Comparison of ENCODE assay signal across 9 mouse cellular contexts in genomic region chr1:38847975-38848374, GRCm38 (mm10). TPM values are rescaled to one million over a fixed set of nuclear protein-coding genes. Genes with fewer than 3 reads are reported as not detected.
DNase-seq lines count a peak whose midpoint lies in the region; ATAC-seq lines count a peak whose summit lies in the region.
"Had no signal": no experiment of that assay in that cellular context is flagged by ENCODE, and none has a peak within 500 bp of the region (broad histone marks: within the 10 kb centered on the region; RNA-seq: fewer than 3 reads in every experiment).

No protein-coding gene starts in this region.

- peak overlapping the region; percentile 18; the same call in 1 of the 2 replicates for H3K27ac ChIP-seq in hindbrain, embryonic 11.5 days (ENCODE audit: low read depth, low read length)
- no peak overlapping the region for H3K27ac ChIP-seq in midbrain, embryonic 11.5 days (ENCODE audit: low read depth, low read length)

- peak; percentile 90 for ATAC-seq in hindbrain, embryonic 11.5 days (ENCODE audit: low FRiP score)
- peak; percentile 95 for ATAC-seq in midbrain, embryonic 11.5 days (ENCODE audit: low FRiP score)
- no peak for ATAC-seq in inflammation-experienced regulatory T-cells, adult 6 months
- ATAC-seq in monocyte, adult 5-6 weeks (replicated peaks; ENCODE audit: insufficient number of reproducible peaks, low FRiP score, low TSS enrichment, poor library complexity, severe bottlenecking), result no peak

- H3K36me3 ChIP-seq in hindbrain, embryonic 11.5 days (ENCODE audit: control insufficient read depth, insufficient read depth, low read length), result no peaks in the 10 kb centered on the region
- no peaks in the 10 kb centered on the region for H3K36me3 ChIP-seq in midbrain, embryonic 11.5 days (ENCODE audit: control insufficient read depth, insufficient read depth, low read length)

- H3K9ac ChIP-seq in hindbrain, embryonic 11.5 days (ENCODE audit: low read depth, low read length), result peak overlapping the region; percentile 25; the same call in 1 of the 2 replicates
- H3K9ac ChIP-seq in midbrain, embryonic 11.5 days (ENCODE audit: low read length), result peak overlapping the region; percentile 33; the same call in 1 of the 2 replicates

- H3K4me1 ChIP-seq in hindbrain, embryonic 11.5 days (replicated peaks; ENCODE audit: control insufficient read depth, insufficient read depth, low read length), result no peaks in the 10 kb centered on the region
- H3K4me1 ChIP-seq in midbrain, embryonic 11.5 days (ENCODE audit: control insufficient read depth, insufficient read depth, low read length), result peaks cover 12% of the 10 kb centered on the region

- 24% methylated on average over 11 of the region's 11 CpGs for WGBS in hindbrain, embryonic 11.5 days
- WGBS in midbrain, embryonic 11.5 days, result 17% methylated on average over 11 of the region's 11 CpGs

- no peak overlapping the region for H3K4me3 ChIP-seq in hindbrain, embryonic 11.5 days (ENCODE audit: low read depth, low read length)
- H3K4me3 ChIP-seq in midbrain, embryonic 11.5 days (ENCODE audit: low read depth, low read length), result peak overlapping the region; percentile 12; the same call in 1 of the 2 replicates
- H3K4me3 ChIP-seq: erythroblast, embryonic 14.5 days had no signal

- peak overlapping the region; percentile 14; the same call in 1 of the 2 replicates for H3K4me2 ChIP-seq in hindbrain, embryonic 11.5 days (replicated peaks; ENCODE audit: low read depth, low read length)
- H3K4me2 ChIP-seq in midbrain, embryonic 11.5 days, result peak overlapping the region; percentile 30

- H3K9me3 ChIP-seq in hindbrain, embryonic 11.5 days (ENCODE audit: control insufficient read depth, low read length), result no peaks in the 10 kb centered on the region
- no peaks in the 10 kb centered on the region for H3K9me3 ChIP-seq in midbrain, embryonic 11.5 days (ENCODE audit: control insufficient read depth, low read length)

- DNase-seq in B cell, adult 2 months, result peak; percentile 10 to 19
- DNase-seq in cerebellum, postnatal 25 days, result peak; percentile 53 to 59
- peak; percentile 82 for DNase-seq in hindbrain, embryonic 11.5 days (ENCODE audit: low spot score)
- peak; percentile 94 for DNase-seq in midbrain, embryonic 11.5 days (ENCODE audit: low spot score, missing footprints)
- DNase-seq in heart, adult 9 months (ENCODE audit: low spot score in 2 of 2), result no peak
- DNase-seq in urinary bladder, adult 18-20 months (ENCODE audit: low spot score in 2 of 2), result no peak

- peaks cover 5% of the 10 kb centered on the region; the same call in 1 of the 2 replicates for H3K27me3 ChIP-seq in hindbrain, embryonic 11.5 days (ENCODE audit: control insufficient read depth, insufficient read depth, low read length)
- H3K27me3 ChIP-seq in midbrain, embryonic 11.5 days (ENCODE audit: control insufficient read depth, insufficient read depth, low read length), result no peaks in the 10 kb centered on the region; the same call in 1 of the 2 replicates

RNA-seq across cellular contexts. Expression of gene Lonrf2, which starts 11.5 kb away (rescaled TPM):
- 4.2 and 5.0 TPM in 2 replicates for polyA plus RNA-seq in hindbrain, embryonic 11.5 days (2014; fragmentation: Nextera tagmentation; extraction: Ambion mirVana)
- 4.2 TPM in 2 replicates for polyA plus RNA-seq in midbrain, embryonic 11.5 days (2014; fragmentation: Nextera tagmentation; extraction: Ambion mirVana)
- polyA plus RNA-seq in inflammation-experienced regulatory T-cells, adult 6 months (2017; shearing (Covaris generic)), result not detected
- not detected in 3 replicates for total RNA-seq in monocyte, adult 5-6 weeks (2017)
- polyA plus RNA-seq: erythroblast, embryonic 14.5 days had no signal

RNA-seq across cellular contexts. Expression of gene Chst10, which starts 50.0 kb away (rescaled TPM):
- polyA plus RNA-seq in hindbrain, embryonic 11.5 days (2014; fragmentation: Nextera tagmentation; extraction: Ambion mirVana), result 23.1 and 28.7 TPM in 2 replicates
- 24.7 and 26.9 TPM in 2 replicates for polyA plus RNA-seq in midbrain, embryonic 11.5 days (2014; fragmentation: Nextera tagmentation; extraction: Ambion mirVana)
- 10 to 100 TPM; 13.4 to 26.2 (median 21.8) TPM for polyA plus RNA-seq in inflammation-experienced regulatory T-cells, adult 6 months (2017; shearing (Covaris generic))
- 1.3 to 2.5 TPM (median 1.3 TPM) in 3 replicates for total RNA-seq in monocyte, adult 5-6 weeks (2017)

Comparison
In these comparisons a context has a peak if more than half of its experiments do, and no peak if none do; other contexts are left out.
1. DNase-seq: peak in B cell, adult 2 months (2 of 2), cerebellum, postnatal 25 days (2 of 2), hindbrain, embryonic 11.5 days (single experiment) and midbrain, embryonic 11.5 days (single experiment); none in heart, adult 9 months (0 of 2) and urinary bladder, adult 18-20 months (0 of 2).
2. ATAC-seq: peak in hindbrain, embryonic 11.5 days (single experiment) and midbrain, embryonic 11.5 days (single experiment); none in inflammation-experienced regulatory T-cells, adult 6 months (single experiment) and monocyte, adult 5-6 weeks (single experiment).